Mouse (Mus musculus) olfactory bulb, adult 2 months (tissue): ENCODE results near the gene Efna5.

Experiments
- CTCF ChIP-seq: fragments of 200-500 bp; IDR thresholded peaks from 2 replicates; pipeline ENCODE4 v1.5.1; 2012; ENCODE audit warnings: low read depth, mild to moderate bottlenecking, low read length, moderate library complexity; ENCODE audit not compliant: insufficient read depth
- POLR2A ChIP-seq: fragments of 200-500 bp; IDR thresholded peaks from 2 replicates; pipeline ENCODE4 v1.6.1; 2012; ENCODE audit warnings: mild to moderate bottlenecking, low read depth, low read length, moderate library complexity; ENCODE audit not compliant: insufficient read depth

- TF ChIP-seq CTCF: no peak
- TF ChIP-seq POLR2A: no peak
Measured at GRCm38 (mm10) chr17:62592436-62593074, 288.6 kb downstream of the Efna5 start.
